Mouse (Mus musculus): ENCODE data around the gene Erg. TPM values are rescaled to one million over a fixed set of nuclear protein-coding genes. Genes with fewer than 3 reads are reported as not detected.

Gene Erg
- polyA plus RNA-seq, 1 experiment = 6.1 TPM

GRCm38 (mm10) chr16:95350499-95350898 is 235.9 kb downstream of the Erg start:
- no peak for DNase-seq (ENCODE audit: low spot score)

- DNase-seq (ENCODE audit: low spot score) = no peak
Observed at GRCm38 (mm10) chr16:95349745-95350144, 236.6 kb downstream of the Erg start.

GRCm38 (mm10) chr16:95349344-95349743 is 237.0 kb downstream of the Erg start:
- no peak for DNase-seq (ENCODE audit: low spot score)

GRCm38 (mm10) chr16:95348555-95348954 is 237.8 kb downstream of the Erg start:
- DNase-seq (ENCODE audit: low spot score) = no peak

GRCm38 (mm10) chr16:95347202-95347601 is 239.2 kb downstream of the Erg start:
- DNase-seq (ENCODE audit: low spot score) = no peak

GRCm38 (mm10) chr16:95345882-95346281 is 240.5 kb downstream of the Erg start:
- DNase-seq (ENCODE audit: low spot score) = no peak

- no peak for DNase-seq (ENCODE audit: low spot score)
Observed at GRCm38 (mm10) chr16:95344961-95345360, 241.4 kb downstream of the Erg start.

- no peak for DNase-seq (ENCODE audit: low spot score)
Observed at GRCm38 (mm10) chr16:95342030-95342429, 244.4 kb downstream of the Erg start.

GRCm38 (mm10) chr16:95340885-95341791 is 245.3 kb downstream of the Erg start:
- DNase-seq (ENCODE audit: low spot score) = peak; percentile 48

GRCm38 (mm10) chr16:95332159-95332558 is 254.2 kb downstream of the Erg start:
- DNase-seq (ENCODE audit: low spot score) = no peak

GRCm38 (mm10) chr16:95321945-95322625 is 264.3 kb downstream of the Erg start:
- DNase-seq (ENCODE audit: low spot score) = no peak

Other genes starting within 250 kb of the Erg start
- gene Ets2, start 115.5 kb upstream of the Erg start, polyA plus RNA-seq (2012; rRNA removed) = 42.6 and 46.0 TPM in 2 replicates

All from urinary bladder, adult 2 months (tissue).